Mouse (Mus musculus) stomach, postnatal 0 days (tissue): ENCODE results near the gene Clec1b. TPM values are rescaled to one million over a fixed set of nuclear protein-coding genes. Genes with fewer than 3 reads are reported as not detected.

Experiments used
- ATAC-seq: fragments of 200-750 bp; cut with Nextera tagmentation; 2 replicates; pipeline ENCODE4 v1.8.0; 2017; ENCODE audit not compliant: low FRiP score, low TSS enrichment
- DNase-seq: peaks from one replicate; pipeline ENCODE4 v3.0.0-alpha.2; 2016; ENCODE audit warnings: low spot score
- H3K27ac ChIP-seq: fragments of 300-500 bp; sonication (generic); replicated peaks from 2 replicates; pipeline ENCODE4 v1.5.1; 2014; ENCODE audit warnings: mild to moderate bottlenecking, control low read depth
- H3K27me3 ChIP-seq: fragments of 300-500 bp; sonication (generic); 2 replicates; pipeline ENCODE4 v1.6.1; 2014; ENCODE audit warnings: low read length; ENCODE audit not compliant: control insufficient read depth, insufficient read depth
- H3K36me3 ChIP-seq: fragments of 300-500 bp; sonication (generic); 2 replicates; pipeline ENCODE4 v1.6.1; 2014; ENCODE audit warnings: low read length, mixed read lengths; ENCODE audit not compliant: control insufficient read depth, insufficient read depth
- H3K4me1 ChIP-seq: fragments of 300-500 bp; sonication (generic); replicated peaks from 2 replicates; pipeline ENCODE4 v1.6.1; 2014; ENCODE audit warnings: antibody characterized with exemption; ENCODE audit not compliant: control insufficient read depth, insufficient read depth
- H3K4me2 ChIP-seq: fragments of 300-500 bp; sonication (generic); replicated peaks from 2 replicates; pipeline ENCODE4 v1.6.1; 2014; ENCODE audit warnings: low read depth, mild to moderate bottlenecking, control low read depth, moderate library complexity
- H3K4me3 ChIP-seq: fragments of 300-500 bp; sonication (generic); 2 replicates; pipeline ENCODE4 v1.5.1; 2014; ENCODE audit warnings: low read depth, low read length, control low read depth
- H3K9ac ChIP-seq: fragments of 300-500 bp; sonication (generic); 2 replicates; pipeline ENCODE4 v1.6.1; 2014; ENCODE audit warnings: mild to moderate bottlenecking, low read length, control low read depth, mixed read lengths
- H3K9me3 ChIP-seq: fragments of 300-500 bp; sonication (generic); 2 replicates; pipeline ENCODE4 v1.6.1; 2016; ENCODE audit warnings: low read length; ENCODE audit not compliant: control insufficient read depth
- CTCF ChIP-seq: IDR thresholded peaks from 2 replicates; pipeline ENCODE4 v1.5.1; 2016; ENCODE audit warnings: antibody characterized with exemption, low read depth, mild to moderate bottlenecking, moderate library complexity
- EP300 ChIP-seq: optimal IDR thresholded peaks from 2 replicates; pipeline ENCODE3; 2016; ENCODE audit warnings: antibody characterized with exemption
- WGBS: fragments of 180-500 bp; shearing (Covaris S2); extraction: QIAGEN DNeasy Blood & Tissue Kit; methylation state at CpG from one replicate; pipeline ENCODE4 v1.1.7; 2014; 5-methylcytosine and 5-hydroxymethylcytosine counted together
- polyA plus RNA-seq: library from polyadenylated mRNA; unstranded; fragments of >200 nt; fragmentation: Nextera tagmentation; extraction: Ambion mirVana; gene quantifications from 2 replicates; pipeline ENCODE4 v1.2.1, GENCODE M21; 2015

Gene Clec1b
- polyA plus RNA-seq, 1 experiment from 2014 or later, result 0.08 TPM

- Histone ChIP-seq H3K4me3 (no peak overlapping the region), H3K9ac (no peak overlapping the region), H3K27me3 (no peaks in the 10 kb centered on the region), H3K36me3 (no peaks in the 10 kb centered on the region), H3K4me2 (no peak overlapping the region), H3K4me1 (no peaks in the 10 kb centered on the region), H3K27ac (no peak overlapping the region), H3K9me3 (no peaks in the 10 kb centered on the region)
- ATAC-seq, result no peak
- WGBS, result 85% methylated on average over 2 of the region's 2 CpGs
- TF ChIP-seq CTCF (no peak), EP300 (no peak)
- DNase-seq, result no peak
Observed at GRCm38 (mm10) chr6:129402404-129402803, 5.3 kb downstream of the Clec1b start.

GRCm38 (mm10) chr6:129403391-129403790 lies 6.3 kb downstream of the Clec1b start:
- no peak for DNase-seq
- 59% methylated on average over 6 of the region's 6 CpGs for WGBS

GRCm38 (mm10) chr6:129405999-129406398 lies 8.9 kb downstream of the Clec1b start:
- ATAC-seq, result no peak
- H3K9ac ChIP-seq, result no peak overlapping the region
- no peak overlapping the region for H3K4me2 ChIP-seq

More at GRCm38 (mm10) chr6:129403391-129403790, 6.3 kb downstream of the Clec1b start:
- Histone ChIP-seq H3K9ac (no peak overlapping the region), H3K36me3 (no peaks in the 10 kb centered on the region), H3K4me1 (no peaks in the 10 kb centered on the region), H3K4me2 (no peak overlapping the region), H3K27me3 (no peaks in the 10 kb centered on the region), H3K4me3 (no peak overlapping the region), H3K27ac (no peak overlapping the region), H3K9me3 (no peaks in the 10 kb centered on the region)
- ATAC-seq, result no peak
- TF ChIP-seq CTCF, result no peak

GRCm38 (mm10) chr6:129407324-129407723 lies 10.2 kb downstream of the Clec1b start:
- Histone ChIP-seq H3K9me3 (no peaks in the 10 kb centered on the region), H3K27ac (no peak overlapping the region), H3K4me3 (no peak overlapping the region), H3K4me2 (no peak overlapping the region), H3K9ac (no peak overlapping the region), H3K4me1 (no peaks in the 10 kb centered on the region), H3K27me3 (no peaks in the 10 kb centered on the region), H3K36me3 (no peaks in the 10 kb centered on the region)
- WGBS, result 39% methylated on average over 2 of the region's 2 CpGs
- DNase-seq (no peak), ATAC-seq (no peak)
- no peak for TF ChIP-seq EP300

More at GRCm38 (mm10) chr6:129405999-129406398, 8.9 kb downstream of the Clec1b start:
- Histone ChIP-seq H3K27ac (no peak overlapping the region), H3K4me1 (no peaks in the 10 kb centered on the region), H3K36me3 (no peaks in the 10 kb centered on the region), H3K4me3 (no peak overlapping the region), H3K9me3 (no peaks in the 10 kb centered on the region), H3K27me3 (no peaks in the 10 kb centered on the region)
- TF ChIP-seq EP300 (no peak), CTCF (no peak)
- DNase-seq, result no peak

GRCm38 (mm10) chr6:129408562-129408961 lies 11.5 kb downstream of the Clec1b start, which contains the start of gene Clec9a:
TSS of gene Clec9a (plus strand) at chr6:129408862.
- no peak within 1 kb of the TSS for H3K27ac ChIP-seq
- no peaks in the 10 kb centered on the region for H3K9me3 ChIP-seq
- no peaks in the 10 kb centered on the region for H3K27me3 ChIP-seq
- no peak for DNase-seq
- TF ChIP-seq EP300 (no peak), CTCF (no peak)
- H3K4me3 ChIP-seq, result no peak within 1 kb of the TSS
- H3K4me2 ChIP-seq, result no peak within 1 kb of the TSS
- H3K4me1 ChIP-seq, result no peaks in the 10 kb centered on the region
- no peak within 1 kb of the TSS for H3K9ac ChIP-seq
- no peaks in the 10 kb centered on the region for H3K36me3 ChIP-seq
- no peak for ATAC-seq
- 90% methylated on average over 2 of the region's 2 CpGs for WGBS

GRCm38 (mm10) chr6:129414177-129414576 lies 17.1 kb downstream of the Clec1b start:
- ATAC-seq (no peak), DNase-seq (no peak)
- Histone ChIP-seq H3K4me2 (no peak overlapping the region), H3K9me3 (no peaks in the 10 kb centered on the region), H3K27me3 (no peaks in the 10 kb centered on the region), H3K4me1 (no peaks in the 10 kb centered on the region), H3K4me3 (no peak overlapping the region), H3K36me3 (no peaks in the 10 kb centered on the region), H3K27ac (no peak overlapping the region), H3K9ac (no peak overlapping the region)
- WGBS, result 52% methylated on average over 1 of the region's 1 CpGs
- TF ChIP-seq CTCF, result no peak
- TF ChIP-seq EP300, result no peak
